Mouse (Mus musculus) MN1 (cell line): ENCODE results near the gene Hus1b.

Experiments
- DNase-seq: peaks from one replicate; pipeline ENCODE4 v3.0.0-alpha.2; 2016; ENCODE audit warnings: low spot score

The Hus1b gene

DNA sequence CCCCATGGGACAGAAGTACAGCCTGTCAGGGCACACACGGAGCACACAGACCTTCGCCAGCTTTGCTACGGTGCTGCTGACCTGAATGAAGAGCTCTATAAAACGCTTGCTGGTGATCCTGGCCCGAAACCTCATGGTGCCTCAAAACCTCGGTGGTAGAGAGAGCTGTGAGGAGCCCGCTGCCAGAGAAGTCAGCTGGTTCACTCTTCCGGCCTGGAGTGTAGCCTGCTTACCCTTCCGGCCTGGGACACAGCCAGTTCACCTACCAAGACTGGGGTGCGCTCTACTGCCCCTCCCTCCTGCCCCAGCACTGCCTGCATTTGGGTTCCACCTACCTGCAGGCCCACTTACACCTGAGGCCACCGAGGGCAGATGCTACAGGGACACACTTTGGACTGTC is at the start of gene Hus1b:
Hus1b (minus strand) TSS at position 220 of the 400 bp plus-strand sequence.
- DNase-seq = no peak

GRCm38 (mm10) chr13:30994249-30994858 is 46.8 kb upstream of the Hus1b start:
- no peak for DNase-seq

- peak; percentile 55 for DNase-seq
Measured at GRCm38 (mm10) chr13:30993819-30994218, 46.3 kb upstream of the Hus1b start.

- DNase-seq = no peak
Measured at GRCm38 (mm10) chr13:30990233-30990632, 42.7 kb upstream of the Hus1b start.

- DNase-seq = peak; percentile 30
Measured at GRCm38 (mm10) chr13:30989710-30990109, 42.2 kb upstream of the Hus1b start.

DNA sequence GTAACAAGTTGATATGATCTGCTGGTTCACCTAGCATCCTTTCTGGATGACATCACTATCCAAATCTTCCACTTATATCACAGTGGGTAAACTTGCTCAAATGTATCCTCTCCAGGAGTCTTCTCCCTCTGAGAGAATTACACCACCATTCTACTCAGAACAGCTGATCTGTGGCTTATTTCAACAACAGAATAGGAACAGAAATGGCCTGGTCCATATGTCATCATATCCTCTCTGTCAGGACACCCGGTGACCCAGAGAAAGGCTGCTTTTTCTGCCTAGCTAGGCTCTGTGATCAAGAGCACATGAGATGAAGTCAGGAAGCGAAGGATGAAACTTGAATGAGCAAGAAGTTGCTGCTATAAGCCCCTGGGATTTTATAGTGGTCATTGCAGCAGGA is 40.1 kb upstream of the Hus1b start:
- no peak for DNase-seq

- DNase-seq = no peak
Measured at GRCm38 (mm10) chr13:30986934-30987455, 39.4 kb upstream of the Hus1b start.

DNA sequence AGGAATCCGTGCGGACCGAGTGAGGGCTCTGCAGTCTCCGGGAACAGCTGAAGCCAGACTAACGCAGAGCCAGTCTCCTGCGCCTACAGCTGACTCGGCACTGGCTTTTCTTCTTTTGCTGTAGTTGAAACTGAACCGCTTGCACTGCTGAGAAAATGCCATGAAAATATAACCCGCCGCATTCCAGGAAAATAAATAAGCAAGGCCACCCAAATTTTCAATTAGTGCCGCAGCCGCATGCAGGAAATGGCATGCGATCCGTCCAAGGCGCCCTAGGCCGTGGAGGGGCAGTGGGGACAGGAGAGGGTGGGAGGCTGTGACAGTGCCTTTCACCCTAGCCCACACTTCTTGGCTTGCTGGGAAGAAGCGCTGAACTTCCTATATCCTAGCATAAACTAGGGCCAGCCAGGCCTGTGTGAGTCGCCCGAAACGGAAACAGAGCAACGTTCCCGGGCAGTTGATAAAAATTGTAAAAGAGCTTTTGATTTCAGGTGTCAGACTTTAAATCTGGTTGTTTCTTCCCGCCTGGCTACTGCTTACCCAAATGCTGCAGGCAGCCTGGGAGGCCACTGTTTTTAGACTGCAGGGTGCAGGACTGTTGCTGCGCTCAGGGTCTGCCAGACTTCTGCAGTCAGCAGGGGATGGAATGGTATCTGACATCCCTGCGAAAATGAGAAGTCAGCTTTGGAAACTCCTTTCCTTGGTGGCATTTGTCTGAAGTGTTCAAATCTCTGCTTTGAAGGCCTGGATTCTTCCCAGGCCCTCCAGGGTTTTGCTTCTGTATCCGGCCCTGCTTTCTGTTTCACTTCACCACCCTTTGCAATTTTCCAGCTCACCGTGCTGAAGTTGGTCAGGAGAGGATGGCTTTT is 38.3 kb upstream of the Hus1b start:
- DNase-seq = peak; percentile 26

DNA sequence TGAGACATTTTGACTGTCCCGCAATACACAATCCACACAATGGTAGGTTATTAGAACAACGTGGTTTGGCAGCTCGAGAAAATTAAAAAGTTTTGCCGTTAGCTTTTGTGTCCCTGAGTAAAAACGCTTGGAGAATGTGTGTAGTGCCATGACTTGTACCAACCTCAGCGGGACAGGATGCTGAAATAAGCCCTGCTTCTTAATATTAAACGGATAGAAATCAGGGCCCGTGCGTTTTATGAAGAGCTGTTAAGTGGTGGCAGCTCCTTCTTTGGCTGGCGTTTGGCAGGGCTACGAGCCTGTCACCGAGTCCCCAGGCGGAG is 37.7 kb upstream of the Hus1b start:
- DNase-seq = no peak

- peak; percentile 24 for DNase-seq
Measured at GRCm38 (mm10) chr13:30981666-30982065, 34.1 kb upstream of the Hus1b start.

DNA sequence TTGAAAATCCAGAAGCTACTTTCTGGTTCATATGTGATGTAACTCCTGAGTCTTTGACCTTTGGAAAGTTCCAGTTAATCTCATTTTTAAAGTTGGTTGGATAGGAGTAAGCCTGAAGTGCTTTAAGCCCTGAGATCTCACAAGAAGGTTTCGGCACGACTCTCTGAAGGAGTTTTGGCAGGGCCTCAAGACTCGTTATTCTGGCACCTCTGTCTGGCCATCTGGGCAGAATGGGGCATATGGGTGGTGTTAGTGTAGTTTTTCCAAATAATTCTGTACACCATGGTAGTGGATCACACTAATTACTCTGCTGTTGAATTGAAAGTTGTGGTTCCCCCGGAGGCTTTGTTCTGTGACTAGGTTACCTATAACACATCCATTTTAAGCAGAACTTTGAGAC is 30.7 kb upstream of the Hus1b start:
- DNase-seq = no peak

GRCm38 (mm10) chr13:30976536-30977084 is 29.1 kb upstream of the Hus1b start:
- no peak for DNase-seq

DNA sequence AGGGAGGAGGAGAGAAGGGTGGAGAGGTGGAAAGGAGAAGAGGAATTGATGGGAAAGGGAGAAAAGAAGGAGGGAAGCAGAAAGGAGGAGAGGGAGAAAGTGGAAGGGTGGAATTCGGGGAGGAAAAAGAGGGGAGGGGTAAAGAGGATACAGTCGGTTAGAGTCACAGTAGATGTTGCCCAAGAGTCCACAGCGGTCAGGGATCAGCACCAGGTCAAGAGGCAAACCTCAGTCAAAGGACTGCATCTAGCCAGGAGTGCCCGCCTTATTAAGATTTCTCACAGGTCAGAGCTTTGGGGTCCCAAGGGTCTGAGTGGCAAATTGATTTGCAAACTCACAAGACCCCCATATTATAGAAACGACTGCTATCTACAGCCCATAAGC is 26.7 kb upstream of the Hus1b start:
- DNase-seq = peak; percentile 16

DNA sequence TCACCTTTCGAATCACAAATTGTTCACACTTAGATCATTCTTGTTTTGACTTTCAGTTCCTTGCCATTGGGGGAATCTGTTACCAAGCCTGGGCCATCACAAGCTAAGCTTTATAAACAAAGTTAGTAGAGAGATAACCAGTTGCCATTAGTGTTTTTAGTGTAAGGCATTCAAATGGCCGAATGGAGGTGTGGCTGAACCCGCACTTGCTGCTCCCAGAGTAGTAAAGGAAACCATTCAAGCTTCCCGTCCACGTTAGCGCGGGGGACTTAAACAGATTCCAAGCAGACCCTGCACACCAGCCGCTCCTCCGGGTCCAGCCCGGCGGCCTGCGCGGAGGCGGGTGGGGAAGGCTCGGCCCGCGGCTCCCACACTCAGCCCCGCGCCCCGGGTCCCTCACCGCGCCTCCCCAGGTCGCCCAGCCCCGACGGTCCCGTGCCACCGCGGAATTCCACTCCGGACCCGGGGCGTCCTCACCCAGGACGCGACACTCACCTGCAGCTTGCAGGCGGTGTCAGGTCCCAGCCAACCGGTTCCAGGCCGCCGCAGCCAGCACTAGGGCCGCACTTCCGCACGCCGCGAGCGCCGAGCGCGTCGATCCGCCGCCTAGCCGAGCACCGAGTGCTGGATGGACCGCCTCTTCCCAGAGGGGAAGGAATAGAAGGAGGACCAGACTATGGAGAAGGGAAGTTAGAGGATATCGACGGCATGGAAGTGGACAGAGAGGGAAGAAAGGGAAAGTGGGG is 26.1 kb upstream of the Hus1b start, which contains the start of the genes Exoc2 and Gm5447:
Exoc2 (minus strand) TSS at position 593 of the 746 bp plus-strand sequence.
Gm5447 (plus strand) TSS at position 704 of the 746 bp plus-strand sequence.
- peak; percentile 86 for DNase-seq

DNA sequence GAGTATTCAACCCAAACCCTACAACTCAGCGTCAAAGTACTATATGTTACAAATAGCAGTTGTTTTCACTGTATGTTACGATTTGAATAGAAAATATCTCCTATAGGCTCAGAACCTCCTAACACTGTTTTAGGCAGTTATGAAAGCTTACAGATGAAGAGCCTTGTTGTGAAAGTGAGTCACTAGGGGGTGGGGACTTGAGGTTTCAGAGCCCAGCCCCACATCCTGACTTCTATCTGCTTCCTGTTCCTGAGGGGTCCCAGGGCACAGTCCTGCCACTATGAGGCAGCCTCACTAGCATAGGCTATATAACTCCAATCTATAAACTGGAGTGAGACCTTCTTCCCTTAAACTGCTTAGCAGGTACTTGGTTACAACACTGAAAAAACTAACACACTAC is 24.5 kb upstream of the Hus1b start:
- DNase-seq = peak; percentile 17

DNA sequence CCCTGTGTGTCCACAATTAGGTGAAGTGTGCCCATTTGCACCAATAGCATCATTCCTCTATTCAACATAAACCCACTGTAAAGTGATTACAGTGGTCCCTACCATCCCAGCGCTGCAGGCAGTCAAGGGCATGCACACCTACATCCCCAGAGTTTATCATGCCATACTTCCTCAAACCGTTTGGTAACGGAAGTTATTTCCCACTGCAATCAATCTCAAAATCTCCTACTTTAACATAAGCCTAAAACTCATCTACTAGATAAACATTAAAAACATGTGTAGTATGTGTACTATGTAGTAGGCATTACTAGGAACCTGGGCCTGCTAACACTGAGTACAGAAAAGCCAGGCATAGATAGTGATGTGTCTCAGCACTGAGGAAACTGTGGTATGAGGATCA is 23.5 kb upstream of the Hus1b start:
- no peak for DNase-seq

DNA sequence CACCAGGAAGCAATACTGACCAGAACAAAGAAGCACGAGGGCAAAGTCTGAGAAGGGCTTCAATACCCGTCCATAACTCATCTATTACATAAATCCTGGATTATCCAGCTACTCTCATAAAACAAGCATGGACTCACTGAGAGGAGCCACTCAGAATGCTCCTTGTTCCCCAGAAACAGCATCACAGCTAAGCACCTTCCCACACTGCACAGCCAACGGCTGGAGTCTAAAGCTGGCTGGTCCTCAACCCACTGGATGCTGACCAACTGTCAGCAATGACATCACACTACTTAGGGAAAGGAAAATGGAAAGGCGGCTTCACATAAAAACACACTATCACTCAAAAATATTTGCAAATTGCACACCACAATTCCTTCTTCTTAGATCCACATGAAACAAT is 20.8 kb upstream of the Hus1b start:
- no peak for DNase-seq

GRCm38 (mm10) chr13:30966507-30966911 is 18.9 kb upstream of the Hus1b start:
- DNase-seq = peak; percentile 13

GRCm38 (mm10) chr13:30961932-30962331 is 14.4 kb upstream of the Hus1b start:
- no peak for DNase-seq

- DNase-seq = no peak
Measured at GRCm38 (mm10) chr13:30960714-30961113, 13.2 kb upstream of the Hus1b start.

DNA sequence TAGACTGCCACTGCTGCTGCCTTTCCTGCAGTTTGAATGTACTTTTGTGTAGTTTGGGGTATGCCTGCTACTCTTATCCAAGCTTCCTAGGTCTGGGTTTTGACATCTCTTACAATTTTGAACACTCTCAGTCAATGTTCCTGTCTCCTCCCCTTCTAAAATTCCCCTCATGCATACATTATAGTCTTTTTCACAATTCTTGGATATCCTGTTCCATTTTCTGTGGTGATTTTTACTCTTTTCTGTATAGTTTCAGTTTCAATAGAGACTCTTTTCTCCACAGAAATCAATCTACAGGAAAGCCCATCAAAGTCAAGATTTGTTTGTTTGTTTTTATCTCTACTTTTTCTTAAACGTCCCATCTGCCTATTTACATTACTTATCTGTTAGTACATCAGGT is 6.0 kb upstream of the Hus1b start:
- DNase-seq = no peak

DNA sequence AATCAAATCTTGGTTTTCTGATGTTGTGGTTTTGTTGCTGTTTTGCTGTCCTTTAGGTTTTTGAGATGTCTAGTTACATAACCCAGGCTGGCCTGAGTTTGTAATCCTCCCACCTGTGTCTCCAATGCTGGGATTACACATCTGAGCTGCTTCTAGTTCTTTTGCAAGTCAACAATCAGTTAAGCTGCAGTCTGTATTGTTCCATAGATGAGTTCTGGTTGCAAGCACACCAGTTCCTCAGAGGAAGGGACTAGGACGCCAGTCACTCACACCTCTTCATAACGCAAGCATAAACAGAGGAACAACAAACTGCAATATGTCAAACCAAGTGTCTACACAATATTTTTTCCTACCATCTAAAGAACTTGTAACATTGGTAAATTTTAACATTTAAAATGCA is 4.5 kb upstream of the Hus1b start:
- DNase-seq = no peak
